In the genomic region with DNA sequence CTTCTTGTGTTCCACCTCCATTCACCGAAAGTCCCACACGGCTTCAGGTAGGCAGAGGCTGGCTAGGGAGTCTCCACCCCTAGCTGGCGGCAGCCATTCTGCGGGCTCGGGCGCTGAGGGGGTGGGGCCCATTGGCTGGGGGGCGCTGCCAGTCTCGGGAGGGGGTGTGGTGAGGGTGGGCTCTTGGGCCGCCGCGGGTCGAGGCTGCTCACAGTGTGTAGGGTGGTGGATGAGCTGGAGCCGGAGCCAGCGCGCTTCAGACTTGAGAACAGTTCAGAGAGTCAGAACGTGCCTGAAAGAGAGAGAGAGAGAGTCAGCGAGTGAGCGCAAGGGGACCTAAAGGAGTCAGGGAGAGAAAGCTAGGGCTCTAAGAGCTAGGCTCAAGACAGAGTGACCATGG, we compare ENCODE assay signal across 8 mouse cellular contexts. TPM values are rescaled to one million over a fixed set of nuclear protein-coding genes. Genes with fewer than 3 reads are reported as not detected.
A peak's percentile ranks its signal among the peaks of the same experiment; 100 is the strongest.
DNase-seq lines count a peak whose midpoint lies in the region; TF ChIP-seq lines count a peak whose summit lies in the region.

No protein-coding gene starts in this region.

- peak overlapping the region; percentile 53 for H3K4me3 ChIP-seq in embryonic fibroblast, embryonic 13.5 days (ENCODE audit: insufficient read depth, low read length)
- H3K4me3 ChIP-seq in hindbrain, embryonic 10.5 days: peak overlapping the region; percentile 62

- no peaks in the 10 kb centered on the region for H3K27me3 ChIP-seq in hindbrain, embryonic 10.5 days (ENCODE audit: insufficient read depth, poor library complexity, severe bottlenecking)

- 13% methylated on average over 18 of the region's 18 CpGs for WGBS in hindbrain, embryonic 10.5 days

- no peak for TF ChIP-seq CTCF in embryonic fibroblast, embryonic 13.5 days (IDR thresholded peaks at IDR 0.05; ENCODE audit: borderline replicate concordance, insufficient read depth, low read length)

- TF ChIP-seq POLR2A in embryonic fibroblast, embryonic 13.5 days (IDR thresholded peaks at IDR 0.05; ENCODE audit: low read depth, low read length): no peak

- DNase-seq in CD8-positive naive resting alpha-beta T cell, adult 2 months (ENCODE audit: low read depth in 2 of 2, low spot score in 2 of 2): peak; percentile 10 to 24
- DNase-seq in adrenal gland, adult 2 months: peak; percentile 55
- DNase-seq in hindbrain, embryonic 10.5 days (ENCODE audit: low spot score): peak; percentile 79
- peak; percentile 12 to 26 for DNase-seq in layer of hippocampus, postnatal 14 days (ENCODE audit: low spot score in 2 of 2)
- peak; percentile 39 for DNase-seq in lung, postnatal 25 days (ENCODE audit: low spot score)
- DNase-seq in retina, embryonic 14.5 days (ENCODE audit: low spot score): peak; percentile 70
- peak; percentile 38 for DNase-seq in urinary bladder, adult 2 months (ENCODE audit: low spot score)

- H3K9me3 ChIP-seq in hindbrain, embryonic 10.5 days: no peaks in the 10 kb centered on the region

- no peaks in the 10 kb centered on the region for H3K36me3 ChIP-seq in hindbrain, embryonic 10.5 days

- H3K27ac ChIP-seq in embryonic fibroblast, embryonic 13.5 days (ENCODE audit: insufficient read depth, low read length): no peak overlapping the region
- H3K27ac ChIP-seq in hindbrain, embryonic 10.5 days: peak overlapping the region; percentile 71

- no peaks in the 10 kb centered on the region for H3K4me1 ChIP-seq in embryonic fibroblast, embryonic 13.5 days (ENCODE audit: control insufficient read depth, insufficient read depth, low read length)
- H3K4me1 ChIP-seq in hindbrain, embryonic 10.5 days (replicated peaks): no peaks in the 10 kb centered on the region

RNA-seq across cellular contexts. Expression of a gene that starts 0.7 kb away (rescaled TPM):
- total RNA-seq in adrenal gland, adult 2 months (2021): 1 to 10 TPM in 1 of 2 experiments, under 1 TPM in 1; 0.78 to 1.0 TPM
- polyA plus RNA-seq in adrenal gland, adult 2 months (2012; rRNA removed): 0.07 TPM in 1 of 2 replicates, not detected in the other
- polyA plus RNA-seq in embryonic fibroblast, embryonic 13.5 days (2011; ENCODE audit: insufficient read length, low read depth, missing spikeins): 1.7 and 1.8 TPM in 2 replicates
- polyA plus RNA-seq in hindbrain, embryonic 10.5 days (2016; fragmentation: Nextera tagmentation; extraction: Ambion mirVana): 17.2 and 19.3 TPM in 2 replicates
- total RNA-seq in layer of hippocampus, postnatal 14 days (2021): 1 to 10 TPM; 1.7 to 1.8 TPM
- 0.57 and 0.67 TPM in 2 replicates for polyA plus RNA-seq in urinary bladder, adult 2 months (2012; rRNA removed)

Comparison
In these comparisons a context has a peak if more than half of its experiments do, and no peak if none do; other contexts are left out.
1. DNase-seq: peak in every context shown above with its lines; median percentile 79 in hindbrain, embryonic 10.5 days; 70 in retina, embryonic 14.5 days; 55 in adrenal gland, adult 2 months; 39 in lung, postnatal 25 days; 38 in urinary bladder, adult 2 months; 19 in layer of hippocampus, postnatal 14 days; 17 in CD8-positive naive resting alpha-beta T cell, adult 2 months.